Comparison of ENCODE assay signal across 28 mouse cellular contexts in the genomic region with DNA sequence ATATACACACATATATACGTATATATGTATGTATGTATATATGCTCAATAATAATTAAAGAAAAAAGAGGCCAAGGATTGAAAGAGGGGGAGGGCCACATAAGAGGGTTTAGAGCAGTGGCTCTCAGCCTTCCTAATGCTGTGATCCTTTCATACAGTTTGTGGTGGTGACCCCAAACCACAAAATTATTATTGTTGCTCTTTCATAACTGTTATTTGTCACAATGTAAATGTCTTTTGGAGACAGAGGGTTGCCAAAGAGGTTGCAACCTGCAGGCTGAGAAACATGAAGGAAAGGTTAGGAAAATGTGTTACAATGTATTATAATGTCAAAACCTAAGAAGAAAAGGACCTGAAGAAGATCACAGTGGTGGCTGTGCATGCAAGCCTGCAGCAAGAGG.
"Had no signal": no experiment of that assay in that cellular context is flagged by ENCODE, and none has a peak within 500 bp of the region (broad histone marks: within the 10 kb centered on the region; RNA-seq: fewer than 3 reads in every experiment).

No protein-coding gene starts in this region.

- H3K9ac ChIP-seq: forebrain, postnatal 0 days; heart, embryonic 13.5 days; heart, embryonic 15.5 days; hindbrain, embryonic 14.5 days; intestine, embryonic 15.5 days; kidney, embryonic 15.5 days; limb, embryonic 13.5 days; limb, embryonic 15.5 days; liver, embryonic 12.5 days; liver, embryonic 14.5 days had no signal

- ATAC-seq: forebrain, postnatal 0 days; hindbrain, embryonic 16.5 days; inflammation-experienced regulatory T-cells, adult 6 months; intestine, embryonic 15.5 days; intestine, postnatal 0 days; liver, embryonic 12.5 days had no signal

- H3K27me3 ChIP-seq: heart, embryonic 13.5 days; heart, embryonic 15.5 days; intestine, embryonic 15.5 days; kidney, embryonic 15.5 days; limb, embryonic 13.5 days; limb, embryonic 15.5 days; liver, embryonic 12.5 days had no signal

- H3K4me3 ChIP-seq: gastrocnemius, adult 2 months; heart, embryonic 10.5 days; heart, embryonic 13.5 days; heart, embryonic 15.5 days; intestine, embryonic 15.5 days; kidney, embryonic 15.5 days; limb, embryonic 13.5 days; limb, embryonic 15.5 days; liver, embryonic 12.5 days had no signal

- DNase-seq: forebrain, postnatal 0 days; gastrocnemius, adult 2 months; gastrocnemius, postnatal 10 days; gastrocnemius, postnatal 25 days; heart, adult 18-20 months; heart, postnatal 14 days; heart, postnatal 36 days; kidney, adult 18-20 months; kidney, adult 9 months; kidney, postnatal 14 days; kidney, postnatal 36 days; layer of hippocampus, adult 9-11 months; layer of hippocampus, postnatal 36 days; left cerebral cortex, postnatal 4 days had no signal

- H3K4me1 ChIP-seq: heart, embryonic 10.5 days; heart, embryonic 15.5 days; intestine, embryonic 15.5 days; limb, embryonic 13.5 days; limb, embryonic 15.5 days; liver, embryonic 12.5 days had no signal

- H3K27ac ChIP-seq: gastrocnemius, adult 2 months; heart, embryonic 10.5 days; heart, embryonic 13.5 days; heart, embryonic 15.5 days; hindbrain, embryonic 14.5 days; intestine, embryonic 15.5 days; kidney, embryonic 15.5 days; kidney, postnatal 0 days; limb, embryonic 13.5 days; limb, embryonic 15.5 days; liver, embryonic 12.5 days; liver, embryonic 14.5 days had no signal

- H3K9me3 ChIP-seq: heart, embryonic 10.5 days; heart, embryonic 13.5 days; intestine, embryonic 15.5 days; kidney, embryonic 15.5 days; limb, embryonic 13.5 days; limb, embryonic 15.5 days; liver, embryonic 12.5 days had no signal

- H3K4me2 ChIP-seq: heart, embryonic 13.5 days; heart, embryonic 15.5 days; hindbrain, embryonic 14.5 days; intestine, embryonic 15.5 days; kidney, embryonic 15.5 days; limb, embryonic 13.5 days; limb, embryonic 15.5 days; liver, embryonic 12.5 days had no signal

- H3K36me3 ChIP-seq: intestine, embryonic 15.5 days had no signal
